Mouse (Mus musculus) ZHBTc4 (cell line): Measurements from ENCODE around the gene Spata16.
"Not testable (repeated sequence)": the region's sequence is repeated elsewhere in the genome, so short reads cannot be mapped to it uniquely, and the experiment has no call there.

Source experiments
- DNase-seq: peaks from one replicate; pipeline ENCODE4 v3.0.0-alpha.2; 2011; ENCODE audit warnings: low read depth, low spot score

Spata16 gene

DNA sequence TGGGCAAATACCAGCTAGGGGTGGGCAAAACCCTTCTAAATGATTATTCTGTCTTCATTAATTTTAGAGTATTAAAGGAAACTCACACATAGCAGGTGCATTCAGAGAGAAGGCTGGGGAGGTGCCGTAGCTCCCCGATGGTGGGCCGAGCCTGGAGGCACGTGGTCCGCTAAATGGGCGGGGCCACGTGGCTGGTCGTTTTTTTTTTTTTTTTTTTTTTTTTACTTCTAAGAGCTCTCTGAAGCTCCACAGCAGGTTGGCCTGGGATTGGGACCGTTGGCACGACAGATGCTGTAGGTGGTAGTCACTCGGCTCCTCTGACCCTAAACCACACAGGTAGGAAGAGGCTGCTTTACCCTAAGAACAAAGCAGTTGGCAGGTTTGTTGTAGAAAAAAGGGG is at the start of gene Spata16:
TSS of gene Spata16 (plus strand) at position 219 of the 400 bp plus-strand sequence.
- DNase-seq = peak; percentile 38

DNA sequence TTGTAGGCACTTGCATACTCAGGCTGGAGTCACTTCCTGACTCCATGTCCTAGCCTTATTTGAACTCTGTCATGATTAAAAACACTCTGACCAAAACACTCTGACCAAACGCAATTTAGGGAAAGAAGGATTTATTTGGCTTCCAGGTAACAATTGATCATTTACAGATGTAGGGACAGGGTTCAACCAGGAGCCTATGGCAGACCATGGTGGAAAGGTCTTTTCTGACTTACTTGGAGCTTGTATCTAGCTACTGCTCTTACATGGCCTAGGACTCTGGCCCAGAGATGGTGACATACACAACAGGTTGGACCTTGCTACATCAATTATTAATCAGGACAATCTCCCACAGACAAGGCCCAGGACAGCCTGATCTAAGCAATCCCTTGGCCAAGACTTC is 32.6 kb upstream of the Spata16 start:
- no peak for DNase-seq

DNA sequence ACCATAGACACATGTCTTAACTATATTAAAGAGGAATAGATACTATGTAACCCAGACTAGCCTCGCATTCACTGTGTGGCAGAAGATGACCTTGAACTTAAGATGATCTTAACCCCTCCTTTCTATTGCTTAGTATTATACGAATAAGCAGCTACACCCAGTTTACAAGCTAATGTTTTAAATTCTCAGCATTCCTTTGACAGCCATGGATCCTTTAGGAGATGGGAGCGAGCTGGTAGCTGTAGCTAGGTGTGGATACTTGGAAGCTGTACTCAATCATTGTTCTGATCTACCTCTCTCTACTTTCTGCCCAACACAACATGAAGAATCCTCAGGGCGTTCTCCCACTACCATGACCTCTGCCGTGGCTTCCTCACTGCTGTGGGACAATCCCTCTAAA is 28.9 kb upstream of the Spata16 start:
- DNase-seq = peak; percentile 85

DNA sequence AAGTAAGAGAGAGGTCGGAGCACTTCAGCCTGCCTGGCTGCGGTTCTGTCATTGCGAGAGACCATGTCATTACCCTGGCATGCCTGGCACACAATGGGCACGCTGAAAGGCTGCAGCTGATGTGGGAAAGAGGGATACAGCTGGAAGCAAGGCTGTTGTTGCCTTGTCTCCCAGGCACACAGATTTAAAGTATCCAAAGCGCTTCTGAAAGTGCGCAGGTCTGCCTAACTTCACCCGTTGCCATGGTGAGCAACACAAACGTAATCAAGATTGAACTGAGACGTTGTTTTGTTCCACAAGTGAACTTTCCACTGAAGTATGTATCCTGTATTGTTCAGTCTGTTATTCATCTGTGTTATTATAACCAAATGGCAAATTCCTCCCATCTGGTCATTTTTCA is 1.8 kb downstream of the Spata16 start:
- no peak for DNase-seq

DNA sequence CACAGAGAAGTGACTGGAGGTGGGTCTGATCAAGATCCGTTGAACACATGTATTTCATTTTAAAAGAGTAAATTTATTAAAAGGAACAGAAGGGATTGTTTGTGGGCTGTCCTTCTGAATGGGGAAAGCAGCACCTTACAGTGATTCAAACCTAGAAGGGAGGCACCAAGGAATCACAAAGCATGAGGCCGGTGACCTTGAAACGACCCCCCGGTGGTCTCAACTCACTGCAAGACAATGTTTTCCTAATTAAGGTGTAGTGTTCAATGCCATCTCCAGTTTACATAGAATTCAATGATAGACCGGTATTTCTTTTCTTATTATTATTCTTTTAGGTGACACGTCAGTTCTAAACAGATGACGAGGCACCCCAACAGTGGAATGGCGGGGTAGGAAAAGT is 2.4 kb downstream of the Spata16 start:
- DNase-seq = peak; percentile 54

DNA sequence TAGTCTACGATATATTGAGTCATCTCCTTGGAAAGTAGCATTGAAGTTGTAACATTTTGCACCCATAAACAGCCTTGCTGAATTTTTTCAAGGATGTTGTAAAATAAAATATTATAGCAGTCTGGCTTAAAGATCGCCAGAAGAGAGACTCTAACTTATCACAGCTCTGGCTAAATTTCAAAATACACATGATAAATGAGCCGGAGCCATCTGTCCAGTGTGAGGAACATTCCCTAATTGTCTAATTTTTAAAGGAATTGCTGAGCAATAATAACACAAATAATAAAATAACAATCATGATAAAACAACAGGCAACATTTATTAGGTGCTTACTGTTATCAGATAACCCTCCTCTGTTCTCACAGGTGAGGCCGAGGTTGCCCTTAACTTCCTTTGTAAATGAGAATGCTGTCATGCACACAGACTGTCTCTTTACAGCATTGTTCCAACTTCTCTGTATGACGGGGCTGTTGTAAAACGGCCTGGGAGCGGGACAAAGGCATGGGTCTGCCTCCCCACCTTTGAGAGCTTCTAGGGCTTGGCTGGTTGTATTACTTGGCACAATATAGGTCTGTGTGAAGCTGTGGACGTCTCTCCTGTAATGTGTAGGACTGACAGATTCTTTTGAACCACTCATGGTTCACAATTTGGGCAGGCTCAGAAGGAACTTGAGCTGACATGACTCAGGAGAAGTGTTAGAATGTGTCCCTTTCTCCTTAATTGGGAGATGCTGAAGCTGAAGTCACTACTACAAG is 3.1 kb downstream of the Spata16 start:
- DNase-seq = no peak

DNA sequence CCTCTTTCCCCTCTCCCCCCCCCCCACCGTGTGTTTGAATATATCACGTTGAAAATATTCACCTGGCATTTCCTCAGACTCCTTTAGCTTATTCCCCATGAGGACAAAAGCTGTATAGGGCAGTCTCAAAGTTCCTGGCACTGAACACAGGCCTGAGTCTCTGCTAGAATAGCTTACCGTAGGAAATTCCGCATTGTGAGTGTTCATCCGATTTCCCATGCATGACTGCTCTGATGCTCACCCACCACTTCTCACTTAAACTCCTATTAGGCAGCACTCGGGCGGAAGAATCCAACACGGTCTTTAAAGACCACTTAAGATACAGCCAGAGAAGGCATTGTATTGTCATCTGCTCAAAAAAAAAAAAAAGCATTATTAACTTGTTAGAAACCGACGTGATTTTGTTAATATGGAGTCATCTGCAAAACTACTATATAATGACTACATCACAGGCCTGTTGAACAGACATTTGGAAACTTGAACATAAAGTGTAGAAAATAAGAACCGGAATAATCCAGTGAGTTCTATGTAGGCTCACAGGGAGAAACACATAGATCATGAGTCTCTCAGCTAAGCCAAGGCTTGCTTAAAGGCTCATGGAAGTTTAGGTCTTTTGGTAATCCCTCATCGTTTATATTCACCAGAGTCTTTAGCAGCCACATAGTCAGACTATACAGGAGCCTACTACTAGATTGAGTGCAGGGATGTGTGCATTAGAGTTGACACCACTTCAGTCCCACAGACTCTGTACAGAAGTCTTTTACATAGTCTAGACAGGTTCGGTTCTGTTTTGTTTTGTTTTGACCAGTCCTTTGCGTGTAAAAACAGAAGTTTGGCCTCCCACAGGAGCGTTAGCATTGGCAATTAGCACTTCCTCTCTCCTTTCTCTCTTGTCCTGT is 4.2 kb downstream of the Spata16 start:
- no peak for DNase-seq

DNA sequence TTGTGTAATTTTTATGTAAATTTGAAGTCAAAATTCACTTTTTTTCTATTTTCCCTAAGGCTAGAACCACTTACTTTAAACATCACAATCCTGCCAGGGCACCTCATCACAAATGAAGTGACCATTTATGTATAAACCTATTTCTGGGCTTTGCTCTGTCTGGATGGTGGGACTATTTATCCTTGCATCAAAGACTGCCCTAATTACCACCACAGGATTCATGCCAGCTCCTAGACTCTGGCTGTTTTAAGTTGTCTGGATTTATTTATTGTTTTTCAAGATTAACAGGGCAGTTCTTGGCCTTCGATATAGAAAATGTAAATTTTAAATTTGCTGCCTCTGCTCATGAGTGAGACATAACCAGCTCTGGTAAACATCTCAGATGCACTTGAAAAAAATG is 6.7 kb downstream of the Spata16 start:
- DNase-seq = no peak

DNA sequence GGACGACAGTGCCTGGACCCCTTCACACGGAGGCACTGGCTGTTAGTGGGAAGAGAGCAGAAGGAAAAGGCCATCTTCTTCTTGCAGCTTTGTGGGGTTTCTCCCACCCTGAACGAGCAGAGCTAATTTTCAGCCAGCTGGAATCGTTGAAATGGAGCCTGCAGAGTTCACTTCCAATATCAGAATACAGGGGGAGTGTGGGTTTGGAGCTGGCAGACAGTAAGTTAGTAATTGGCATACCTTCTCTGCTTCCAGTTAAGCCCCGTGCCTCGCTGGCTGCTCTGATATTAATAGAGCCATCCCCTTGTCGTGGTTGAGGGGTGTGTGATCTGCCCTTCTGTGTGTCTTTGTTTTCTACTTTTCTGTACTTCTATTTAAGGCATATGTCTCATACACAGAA is 9.4 kb downstream of the Spata16 start:
- DNase-seq = no peak

DNA sequence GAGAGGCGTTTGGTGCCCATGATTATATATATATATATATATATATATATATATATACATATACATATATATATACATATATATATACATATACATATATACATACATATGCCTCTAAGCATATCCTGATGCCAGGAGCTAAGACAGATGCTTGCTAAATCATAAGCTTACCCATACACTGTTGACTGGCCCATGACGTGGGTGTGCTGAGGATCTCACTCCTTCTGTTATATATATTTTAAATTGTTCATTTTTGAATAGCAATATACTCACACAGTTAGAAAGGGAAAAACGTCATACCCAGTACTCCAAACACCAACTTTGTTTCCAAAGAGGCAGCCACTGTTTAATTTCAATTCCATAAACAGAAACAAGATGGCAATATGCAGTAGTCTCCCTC is 48.4 kb downstream of the Spata16 start:
- DNase-seq = no peak

DNA sequence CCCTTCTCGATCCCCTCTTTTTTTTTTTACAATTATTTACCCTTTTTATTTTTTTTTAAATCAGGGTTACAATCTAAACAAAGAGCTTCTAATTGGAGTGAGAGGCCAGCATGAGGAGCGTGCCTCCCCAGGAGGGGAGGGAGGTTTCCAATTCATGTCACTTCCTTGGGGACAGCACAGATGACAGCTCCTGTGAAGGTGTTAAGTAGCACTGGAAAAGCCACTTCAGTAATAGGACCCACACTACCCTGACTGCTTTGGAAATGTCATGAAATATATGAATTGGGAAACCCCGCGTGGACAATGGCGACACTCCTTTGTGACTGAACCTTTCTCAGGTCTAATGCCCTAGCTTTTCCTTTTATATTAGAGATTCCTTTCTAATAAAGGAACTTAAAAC is 72.1 kb downstream of the Spata16 start:
- DNase-seq = not testable (repeated sequence)

DNA sequence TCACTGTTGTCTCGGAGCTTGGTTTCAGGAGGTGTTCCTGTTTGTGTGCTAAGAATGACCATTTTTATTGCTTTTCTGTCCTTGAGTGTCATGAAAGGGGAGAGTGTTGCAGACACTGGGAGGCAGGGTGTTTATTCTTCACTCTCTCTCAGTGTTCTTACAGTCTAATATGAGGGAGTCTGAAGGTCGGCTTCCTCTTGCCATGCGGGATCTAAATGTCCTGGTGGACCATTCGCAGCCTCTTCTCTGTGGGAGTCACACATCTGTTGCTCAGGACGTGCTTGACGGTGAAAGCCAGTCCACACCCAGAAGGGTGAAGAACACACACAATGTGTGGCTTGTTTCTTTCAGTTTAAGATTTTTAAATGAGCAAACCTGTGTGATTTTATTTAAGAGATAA is 90.1 kb downstream of the Spata16 start:
- DNase-seq = no peak

DNA sequence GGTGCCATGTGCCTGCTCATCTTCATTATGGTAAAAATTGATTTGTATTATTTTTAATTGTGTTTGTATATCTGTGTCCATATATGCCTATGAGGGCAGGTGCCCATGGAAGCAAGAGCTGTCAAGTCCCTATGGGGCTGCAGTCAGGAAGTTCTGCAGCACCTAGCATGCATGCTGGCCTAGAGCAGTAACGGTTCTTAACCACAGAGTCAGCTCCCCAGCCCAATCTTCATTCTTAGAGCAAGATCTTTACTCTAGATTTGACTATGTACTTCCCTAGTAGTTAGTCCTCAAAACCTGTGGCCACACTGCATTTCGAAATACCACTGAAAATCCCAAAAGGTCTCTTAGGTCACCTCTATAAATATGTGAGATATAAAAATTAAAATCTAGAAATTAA is 113.1 kb downstream of the Spata16 start:
- no peak for DNase-seq

DNA sequence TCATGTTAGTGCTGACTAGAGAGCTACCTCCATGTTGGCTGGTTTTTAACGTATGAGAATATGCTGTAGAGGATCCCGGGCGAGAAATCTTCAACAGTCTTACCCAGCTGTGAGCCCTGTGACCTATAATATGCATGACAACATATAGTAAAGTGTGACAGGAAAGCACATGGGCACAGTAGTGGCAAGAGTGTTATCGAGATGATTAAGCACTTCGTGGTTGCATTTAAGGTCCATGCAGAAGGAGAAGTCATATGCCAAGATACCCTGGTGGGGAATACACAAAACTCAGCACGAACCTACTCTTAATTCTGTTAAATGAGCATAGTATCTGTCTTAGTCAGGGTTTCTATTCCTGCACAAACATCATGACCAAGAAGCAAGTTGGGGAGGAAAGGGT is 115.0 kb downstream of the Spata16 start:
- no peak for DNase-seq

DNA sequence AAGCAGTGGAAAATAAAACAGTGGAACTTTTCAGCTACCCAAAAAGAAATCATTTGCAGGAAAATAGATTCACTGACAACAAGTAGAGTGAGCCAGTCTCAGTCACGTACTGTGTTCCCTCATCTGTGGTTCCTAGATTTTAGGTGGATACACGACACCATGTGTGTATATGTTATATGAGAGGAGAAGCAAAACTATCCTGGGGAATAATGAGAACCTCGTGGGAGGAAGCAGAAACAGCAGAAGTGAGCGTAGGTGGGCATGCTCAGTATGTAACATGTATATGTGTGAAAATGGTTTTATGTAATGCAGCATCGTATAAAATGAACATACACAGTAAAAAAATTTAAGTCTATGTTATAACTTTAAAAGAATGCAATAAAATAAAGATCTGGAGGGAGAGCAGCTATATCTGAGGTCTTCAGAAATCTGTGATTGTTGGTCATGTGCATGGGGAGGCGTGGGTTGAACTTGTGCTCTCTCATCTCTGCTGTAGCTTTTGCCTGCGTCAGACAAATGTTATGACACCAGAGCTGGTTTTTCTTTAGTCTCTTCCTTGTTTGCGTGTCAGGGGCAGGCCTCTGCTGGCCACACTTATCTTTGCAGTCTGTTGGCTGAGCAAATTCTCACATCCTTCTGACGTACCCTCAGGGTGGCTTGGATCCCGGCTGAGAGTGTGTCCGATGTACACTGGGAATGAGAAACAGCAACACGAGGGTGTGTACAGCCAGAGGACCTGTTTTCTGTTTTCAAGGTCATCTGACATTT is 156.1 kb downstream of the Spata16 start:
- DNase-seq = peak; percentile 46

DNA sequence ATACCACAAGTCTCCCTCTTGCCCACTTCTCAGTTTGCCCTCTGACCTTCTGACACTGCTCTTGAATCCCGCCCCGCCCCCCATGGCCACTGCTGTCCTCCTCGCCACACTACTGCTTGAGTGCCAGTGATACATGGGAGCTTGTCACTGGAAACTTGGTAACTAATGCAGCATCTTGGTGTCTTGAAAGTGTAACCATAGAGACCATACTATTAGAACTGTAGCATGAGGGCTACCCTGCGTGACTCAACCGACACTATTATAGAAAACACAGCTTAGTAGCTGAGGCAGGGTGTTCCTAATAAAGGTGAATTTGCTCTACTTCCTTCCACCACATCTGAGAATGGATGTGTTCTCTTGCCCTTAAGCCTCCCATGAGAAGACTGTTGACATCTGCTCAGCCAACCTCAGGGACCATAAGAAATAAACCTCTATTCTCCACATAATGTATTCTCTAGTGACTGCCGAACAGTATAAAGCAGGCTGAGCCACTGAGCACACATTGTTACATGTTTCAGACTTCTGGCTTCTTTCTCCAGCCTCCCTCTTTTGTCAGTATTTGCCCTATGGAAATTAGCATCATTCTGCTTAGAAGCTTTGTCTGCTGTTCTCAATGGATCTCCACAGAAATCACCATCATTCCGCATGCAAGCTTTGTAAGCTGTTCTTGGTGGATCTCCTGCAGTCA is 158.6 kb downstream of the Spata16 start:
- DNase-seq = no peak

DNA sequence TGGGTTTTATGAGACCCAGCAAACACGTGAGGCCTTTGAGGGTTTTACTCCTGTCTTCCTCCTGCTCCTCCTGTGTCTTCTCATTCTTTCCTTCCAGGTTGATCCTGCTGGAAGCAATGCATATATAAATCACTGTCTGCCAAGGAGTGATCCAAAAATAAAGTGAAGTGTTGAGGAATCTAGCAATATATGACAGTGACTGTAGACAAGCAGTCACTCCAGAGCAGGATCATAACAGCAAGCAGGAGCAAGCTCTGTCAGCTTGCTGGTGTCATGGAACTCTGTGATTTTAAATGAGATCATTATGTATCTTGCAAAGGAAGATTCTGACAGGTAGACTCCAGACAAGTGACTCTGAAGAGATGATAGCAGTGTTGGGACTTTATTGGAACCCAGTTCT is 159.5 kb downstream of the Spata16 start:
- no peak for DNase-seq

DNA sequence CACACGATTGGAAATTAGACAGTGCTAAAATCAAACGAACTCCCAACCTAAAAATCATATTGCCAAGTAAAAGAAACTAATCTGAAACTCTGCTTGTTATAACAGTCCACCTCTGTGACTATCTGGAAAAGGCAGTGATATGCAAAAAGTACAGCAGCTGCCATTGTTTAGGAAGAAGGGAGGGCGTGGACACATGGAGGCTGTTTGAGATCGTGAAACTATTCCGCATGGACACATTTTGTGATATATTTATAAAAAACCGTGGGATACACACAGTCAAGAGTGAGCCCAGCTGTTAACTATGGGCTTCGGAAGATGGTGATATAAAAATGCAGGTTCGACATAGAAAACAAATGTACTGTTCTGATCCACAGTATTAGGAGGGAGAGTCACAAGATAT is 176.9 kb downstream of the Spata16 start:
- no peak for DNase-seq

DNA sequence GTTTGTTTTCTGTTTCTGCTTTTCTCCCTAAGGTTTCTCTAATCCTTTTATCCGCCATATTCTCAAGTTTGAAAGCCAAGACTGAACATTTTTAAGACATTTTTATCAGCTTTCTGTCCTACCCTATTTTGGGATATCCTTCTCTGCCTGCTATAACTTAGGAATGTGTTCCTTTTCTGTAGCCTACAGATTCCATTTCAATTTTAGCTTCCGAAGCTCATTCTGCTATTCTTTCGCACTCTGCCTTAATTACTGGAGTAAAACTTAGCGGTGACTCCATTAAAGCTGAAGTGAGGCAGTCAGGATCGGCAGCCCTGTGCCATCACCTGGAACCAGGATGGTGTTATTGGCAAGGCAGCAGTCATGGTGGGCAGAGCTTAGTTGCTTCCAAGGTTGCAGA is 178.3 kb downstream of the Spata16 start:
- DNase-seq = no peak

DNA sequence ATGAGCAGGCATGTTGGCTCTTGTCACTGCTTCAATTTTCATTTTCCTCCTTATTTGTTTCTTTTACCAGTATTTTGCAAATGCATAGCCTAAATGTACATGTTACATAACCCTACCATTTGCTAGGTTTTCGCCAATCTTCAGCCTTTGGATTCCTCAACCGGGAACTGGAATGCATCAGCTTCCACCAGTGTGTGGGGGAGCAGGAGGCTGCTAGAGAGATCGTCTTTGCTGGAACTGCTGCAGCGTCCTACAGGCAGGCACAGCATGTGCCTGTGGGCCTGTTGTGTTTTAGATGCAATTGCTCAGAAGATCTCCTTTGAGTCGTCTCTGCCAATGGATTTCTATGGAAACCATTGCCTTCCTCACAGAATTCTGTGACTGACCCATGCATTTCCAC is 182.0 kb downstream of the Spata16 start:
- DNase-seq = no peak

DNA sequence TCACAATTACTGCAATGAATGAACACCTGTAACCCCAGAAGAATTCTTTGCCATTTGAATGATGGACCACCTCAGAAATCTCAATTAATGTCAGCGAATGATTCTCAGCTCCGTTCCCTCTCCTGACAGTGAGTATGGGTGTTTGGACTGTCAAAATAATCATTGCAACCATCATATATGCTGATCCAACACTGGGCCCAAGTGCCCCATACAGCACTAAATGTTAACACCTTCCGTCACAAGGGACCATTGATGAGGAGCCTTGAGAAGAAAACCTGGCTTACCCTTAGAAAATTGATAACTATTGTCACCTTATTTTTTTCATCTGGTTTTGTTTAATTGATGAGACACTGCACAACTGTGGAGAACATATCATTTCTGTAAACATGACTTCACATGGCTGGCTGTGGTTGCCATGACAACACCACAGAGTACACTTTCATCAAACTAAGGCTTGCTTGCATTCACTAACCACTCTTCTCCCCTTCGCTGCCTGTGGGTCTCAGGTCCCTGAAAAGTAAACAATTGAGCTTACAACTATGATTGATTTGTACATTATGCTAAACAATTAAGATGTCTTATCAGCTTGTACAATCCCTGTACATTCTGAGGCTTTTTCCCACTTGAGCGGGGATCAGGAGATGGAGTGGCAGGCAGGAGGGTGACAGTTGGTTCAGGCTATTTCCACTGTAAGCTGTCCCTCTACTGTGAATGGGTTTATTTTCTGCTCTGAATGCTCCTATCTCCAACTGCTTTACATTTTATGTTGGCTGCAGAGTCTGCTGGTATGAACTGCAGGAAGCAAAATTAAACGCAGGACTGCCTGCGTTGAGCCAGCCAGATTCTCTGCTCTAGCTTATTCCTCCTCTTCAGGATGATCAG is 189.8 kb downstream of the Spata16 start:
- no peak for DNase-seq
